Mouse (Mus musculus) right cerebral cortex, postnatal 14 days (tissue): ENCODE data around the gene Mapkapk3.

ENCODE experiments used
- DNase-seq: peaks from one replicate; pipeline ENCODE4 v3.0.0; 2022

Gene Mapkapk3

DNA sequence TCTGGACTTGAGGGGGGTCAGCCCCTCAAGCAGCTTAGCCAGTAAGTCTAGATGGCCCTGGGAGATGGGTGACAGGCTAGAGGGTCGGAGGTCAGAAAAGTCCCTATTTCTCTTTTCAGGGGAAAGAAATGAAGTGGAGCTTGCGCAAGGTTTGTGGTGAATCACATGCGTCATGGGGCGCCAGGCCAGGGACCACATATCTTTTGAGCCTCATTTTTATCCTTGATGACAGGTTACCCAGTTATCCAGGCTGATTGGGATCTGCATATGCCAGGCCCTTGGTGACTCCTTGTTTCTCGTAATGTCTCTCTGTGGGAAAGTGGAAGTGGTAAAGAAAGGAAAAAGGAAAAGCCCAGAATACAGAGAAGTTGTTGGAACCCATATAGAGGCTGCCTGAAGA is 25.8 kb downstream of the Mapkapk3 start:
- DNase-seq = no peak

- no peak for DNase-seq
Measured at GRCm38 (mm10) chr9:107262375-107262774, 27.3 kb downstream of the Mapkapk3 start.

GRCm38 (mm10) chr9:107261792-107262191 is 27.9 kb downstream of the Mapkapk3 start:
- DNase-seq = no peak

- DNase-seq = no peak
Measured at GRCm38 (mm10) chr9:107260836-107261235, 28.8 kb downstream of the Mapkapk3 start.

GRCm38 (mm10) chr9:107260429-107260828 is 29.2 kb downstream of the Mapkapk3 start:
- DNase-seq = no peak

- peak; percentile 59 for DNase-seq
Measured at GRCm38 (mm10) chr9:107259571-107259970, 30.1 kb downstream of the Mapkapk3 start.

DNA sequence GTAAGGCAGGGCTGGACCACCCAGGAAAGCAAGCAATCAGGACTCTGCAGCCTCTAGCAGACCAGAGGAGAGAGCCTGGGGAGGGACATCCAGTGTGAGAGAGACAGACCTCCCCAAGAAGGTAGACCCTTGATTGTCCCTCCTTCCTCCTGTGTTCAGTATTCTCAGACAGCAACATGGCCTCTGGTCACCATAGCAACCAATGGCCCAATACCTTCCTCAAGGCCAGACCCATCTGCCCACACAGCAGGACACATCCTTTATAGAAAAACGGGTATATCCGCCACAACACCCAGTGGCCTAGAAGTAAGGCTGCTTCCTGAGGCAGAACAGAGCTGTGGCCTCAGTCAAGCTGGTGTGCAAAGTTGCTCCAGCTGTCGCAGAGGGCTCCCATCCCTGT is 34.1 kb downstream of the Mapkapk3 start:
- DNase-seq = no peak

GRCm38 (mm10) chr9:107254925-107255324 is 34.8 kb downstream of the Mapkapk3 start:
- DNase-seq = no peak

DNA sequence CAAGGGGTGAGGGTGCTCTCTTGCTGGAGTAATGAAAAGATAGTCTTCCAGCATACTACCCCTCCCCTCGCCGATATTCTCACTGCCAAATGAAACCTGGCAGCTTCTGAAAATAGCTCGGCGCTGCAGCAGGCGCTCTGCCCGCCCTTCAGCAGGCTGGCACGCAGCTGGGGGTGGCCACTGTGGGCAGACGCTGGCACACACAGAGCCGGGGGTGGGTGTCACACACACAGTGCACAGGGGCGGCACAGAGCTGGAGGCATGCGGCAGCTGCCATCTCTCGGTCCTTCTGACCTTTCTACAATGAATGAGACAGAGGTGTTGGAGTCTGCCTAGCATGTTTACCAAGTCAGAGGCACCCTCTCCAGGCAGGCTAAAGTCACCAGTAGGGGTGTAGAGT is 35.2 kb downstream of the Mapkapk3 start:
- peak; percentile 73 for DNase-seq

GRCm38 (mm10) chr9:107252164-107252563 is 37.5 kb downstream of the Mapkapk3 start:
- DNase-seq = peak; percentile 87

DNA sequence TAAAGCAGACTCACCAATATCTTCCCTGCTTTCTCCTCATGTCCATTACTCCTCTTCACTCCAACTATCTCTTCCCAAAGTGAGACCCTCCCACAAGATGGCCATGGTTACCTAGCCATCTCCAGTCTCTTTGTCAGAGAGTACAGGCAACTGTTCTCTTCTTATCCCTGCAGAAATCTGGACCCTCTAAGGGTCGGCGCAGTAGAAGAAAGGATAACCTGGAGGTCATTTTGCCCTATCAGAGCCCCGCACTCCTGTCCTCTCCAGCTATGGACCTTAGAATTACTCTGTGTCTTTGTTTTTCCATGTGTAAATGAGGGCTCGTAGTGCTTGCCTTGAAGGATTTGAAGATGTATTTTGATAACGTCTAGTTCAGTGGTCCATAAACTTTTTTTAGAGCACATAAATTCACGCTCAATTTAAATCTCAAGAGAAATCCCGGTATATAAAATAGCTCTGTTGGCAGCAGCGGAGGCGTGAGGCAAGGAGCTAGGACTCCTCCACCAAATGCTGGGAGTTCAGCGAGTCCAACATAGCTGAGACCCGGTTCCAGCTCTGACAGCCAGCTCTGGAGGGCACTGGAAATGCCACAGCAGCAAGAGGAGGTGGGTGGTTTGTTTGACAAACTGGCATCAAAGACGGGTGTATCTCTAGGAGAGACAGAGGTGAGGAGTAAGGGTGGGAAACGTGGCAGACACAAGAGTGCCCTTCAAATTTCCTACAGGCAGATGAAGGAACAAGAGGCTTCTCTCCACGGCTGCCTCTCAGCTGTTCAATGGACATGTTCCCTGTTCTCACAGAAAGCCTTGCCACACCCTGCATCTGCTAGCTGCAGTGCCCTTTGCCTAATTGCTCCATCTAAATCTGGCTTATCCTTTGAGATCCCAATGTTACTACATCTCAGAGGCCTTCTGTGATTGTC is 39.0 kb downstream of the Mapkapk3 start:
- DNase-seq = no peak

DNA sequence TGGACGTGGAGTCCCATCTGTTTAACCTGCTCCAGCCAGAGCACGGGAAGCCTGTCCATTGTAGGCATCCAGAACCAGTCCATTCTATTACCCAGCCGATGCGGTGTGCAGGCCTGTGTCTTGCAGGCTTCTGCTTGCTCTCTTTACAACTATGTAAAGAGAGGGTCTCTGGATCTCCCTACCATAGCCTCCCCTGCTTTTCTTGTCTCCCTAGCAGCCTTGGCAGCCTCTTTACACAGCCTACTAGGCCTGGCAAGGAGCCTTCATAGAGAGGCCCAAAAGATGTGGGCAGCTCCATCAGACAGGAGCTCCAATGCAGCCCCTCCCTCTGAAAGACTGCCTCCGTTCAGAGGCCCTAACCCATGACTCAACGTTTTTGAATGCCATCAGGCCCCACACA is 40.5 kb downstream of the Mapkapk3 start:
- DNase-seq = no peak

DNA sequence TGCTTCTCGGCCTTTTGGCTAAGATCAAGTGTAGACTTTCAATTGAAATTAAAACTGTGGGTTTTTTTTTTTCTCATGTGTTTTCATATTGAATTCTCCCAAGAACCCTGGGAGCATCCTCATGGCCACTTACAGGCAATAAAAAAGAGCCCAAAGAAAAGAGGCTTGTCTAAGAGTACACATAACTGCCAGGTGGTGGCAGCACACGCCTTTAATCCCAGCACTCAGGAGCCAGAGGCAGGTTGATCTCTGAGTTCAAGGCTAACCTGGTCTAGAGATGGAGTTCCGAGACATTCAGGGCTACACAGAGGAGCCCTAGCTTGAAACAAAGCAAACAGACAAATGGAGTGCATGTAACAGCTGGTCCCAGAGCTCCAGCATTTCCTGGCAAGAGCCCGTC is 43.5 kb downstream of the Mapkapk3 start:
- DNase-seq = no peak

DNA sequence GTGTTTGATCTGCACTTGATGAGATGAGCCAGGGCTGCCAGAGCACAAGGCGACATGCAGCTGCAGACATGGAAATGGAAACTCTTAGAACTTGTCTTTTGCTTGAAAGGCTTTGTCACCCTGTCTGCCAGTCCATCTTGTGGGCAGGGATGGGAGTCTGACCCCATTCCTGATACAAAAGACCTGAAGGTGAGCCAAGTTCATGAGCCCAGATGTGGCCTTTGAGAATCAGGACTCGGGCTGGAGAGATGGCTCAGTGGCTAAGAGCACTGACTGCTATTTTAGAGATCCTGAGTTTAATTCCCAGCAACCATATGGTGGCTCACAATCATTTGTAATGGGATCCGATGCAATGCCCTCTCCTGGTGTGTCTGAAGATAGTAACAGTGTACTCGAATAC is 44.4 kb downstream of the Mapkapk3 start:
- DNase-seq = no peak

DNA sequence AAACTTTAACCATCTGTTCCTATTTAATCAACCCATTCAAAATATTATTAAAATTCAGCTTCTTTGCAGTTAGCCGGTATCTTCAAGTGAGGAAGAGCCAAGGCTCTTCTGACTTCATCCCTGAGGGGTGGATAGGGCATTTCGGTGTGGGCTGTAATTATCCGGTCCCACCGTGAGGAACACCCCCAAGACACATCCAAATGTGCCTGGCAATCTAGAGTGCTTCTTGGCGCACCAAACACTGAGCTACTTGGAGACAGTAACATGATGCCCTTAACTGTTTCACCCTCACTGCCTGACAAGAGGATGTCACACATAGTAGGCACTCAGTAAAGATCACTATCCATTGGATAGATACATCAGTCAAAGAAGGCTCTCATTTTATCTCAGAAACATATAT is 53.5 kb downstream of the Mapkapk3 start:
- DNase-seq = no peak

- DNase-seq = no peak
Measured at GRCm38 (mm10) chr9:107235261-107235660, 54.4 kb downstream of the Mapkapk3 start.

DNA sequence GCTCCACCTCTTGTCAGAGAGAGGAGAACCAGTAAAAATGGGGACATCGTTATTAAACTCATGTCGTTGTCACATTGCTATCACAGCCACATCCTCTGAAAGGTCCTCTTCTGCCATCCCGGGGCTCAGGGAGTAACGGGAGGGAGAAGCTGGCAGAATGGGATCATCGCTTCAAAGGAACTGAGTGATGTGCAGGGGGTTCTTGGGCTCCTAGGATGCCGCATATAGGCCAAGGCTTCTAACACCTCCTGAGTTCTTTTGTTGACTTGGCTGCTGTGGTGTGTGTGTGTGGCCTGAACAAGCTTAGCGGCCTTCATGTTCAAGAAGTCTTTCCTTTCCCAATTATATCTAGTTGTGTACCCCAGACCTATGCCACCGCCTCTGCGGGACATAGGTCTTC is 57.5 kb downstream of the Mapkapk3 start:
- no peak for DNase-seq

DNA sequence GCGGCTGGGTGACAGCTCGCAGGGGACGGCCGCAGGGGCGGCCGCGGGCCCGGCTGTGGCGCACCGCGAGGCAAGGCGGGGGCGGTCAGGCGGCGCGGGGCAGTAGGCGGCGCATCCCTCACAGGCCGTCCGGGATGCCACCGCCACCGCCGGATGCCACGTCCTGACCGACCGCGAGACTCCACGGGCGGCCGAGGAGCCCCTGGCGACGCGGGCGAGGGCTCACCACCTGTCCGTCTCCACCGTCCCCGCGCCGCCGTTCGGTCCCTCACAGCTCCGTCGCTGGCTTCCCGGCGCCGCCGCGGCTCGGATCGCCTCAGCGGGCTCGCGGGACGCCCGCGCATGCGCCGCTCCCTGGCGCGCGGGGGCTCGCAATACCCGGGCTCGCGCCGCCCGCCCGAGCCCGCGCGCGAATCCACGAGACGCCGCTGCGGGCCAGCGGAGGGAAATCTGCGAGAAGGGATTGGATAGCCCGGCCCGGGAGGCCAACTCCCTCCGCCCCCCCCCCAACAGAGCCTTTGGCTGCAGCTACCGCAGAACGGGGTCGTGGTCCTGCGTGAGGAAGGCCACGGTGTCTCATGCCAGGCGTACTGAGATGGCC is 58.0 kb downstream of the Mapkapk3 start, which contains the start of gene Dock3:
Dock3 (minus strand) TSS at position 371 of the 601 bp plus-strand sequence.
- DNase-seq = peak; percentile 79

DNA sequence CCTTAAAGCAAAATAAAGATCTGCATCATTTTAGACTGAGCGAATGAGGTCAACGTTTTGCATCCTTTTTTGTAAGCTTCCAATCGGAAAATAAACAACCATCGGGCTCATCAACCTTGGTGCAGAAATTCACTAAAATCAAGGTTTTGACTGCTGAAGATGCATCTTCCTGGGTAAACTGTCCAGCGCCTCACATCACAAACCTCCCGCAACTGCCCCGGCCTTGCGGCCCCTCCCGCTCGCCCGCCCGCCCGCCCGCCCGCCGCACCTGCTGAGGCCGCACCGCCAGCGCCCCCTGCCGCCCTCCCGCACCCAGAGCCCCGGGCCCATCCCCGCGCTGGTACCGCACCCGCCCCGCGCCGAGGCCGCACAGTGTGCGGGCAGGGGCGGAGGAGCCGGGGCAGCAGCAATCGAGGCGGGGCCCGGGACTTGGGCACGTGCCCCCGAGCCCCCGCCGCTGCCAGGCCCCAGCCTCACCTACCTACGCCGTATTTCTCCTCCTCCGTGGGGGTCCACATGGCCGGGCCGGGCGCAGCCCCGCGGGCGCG is 58.6 kb downstream of the Mapkapk3 start:
- peak; percentile 83 for DNase-seq

DNA sequence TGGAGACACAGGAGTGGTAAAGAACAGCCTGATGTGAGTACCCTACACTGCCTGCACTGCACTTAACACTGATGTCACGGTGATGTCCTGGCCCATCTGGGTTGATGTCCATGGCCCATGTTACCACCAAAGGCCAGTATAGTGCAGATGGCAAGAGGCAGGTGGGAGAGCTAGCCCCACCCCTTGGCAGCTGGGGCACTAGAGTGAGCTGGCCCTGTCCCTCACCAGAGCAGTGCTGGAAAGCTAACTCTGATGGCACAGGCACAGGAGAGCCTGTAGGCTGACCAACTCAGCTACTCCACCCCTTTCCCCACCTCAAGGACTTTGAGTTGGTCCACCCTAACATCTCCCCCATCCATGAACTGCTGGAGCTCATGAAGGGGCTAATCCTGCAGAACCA is 65.1 kb downstream of the Mapkapk3 start:
- DNase-seq = no peak
